Mouse (Mus musculus): ENCODE measurements around the gene Serbp1.

- TF ChIP-seq CTCF (IDR thresholded peaks at IDR 0.05), result no peak
- TF ChIP-seq EP300 (IDR thresholded peaks at IDR 0.05), result no peak
These were observed 14.5 kb upstream of the Serbp1 start for GRCm38 (mm10) chr6:67223499-67223898.
